Mouse (Mus musculus): Measurements from ENCODE around the gene Uba6. TPM values are rescaled to one million over a fixed set of nuclear protein-coding genes. Genes with fewer than 3 reads are reported as not detected.

Uba6 gene
- polyA plus RNA-seq, 1 experiment from 2014 or later, result 7.7 TPM

- ATAC-seq (replicated peaks; ENCODE audit: extremely low read depth, insufficient read depth, low FRiP score), result 0 out of 2 replicates have a peak, but pooled peaks have one; percentile 12
- WGBS, result under 1% methylated on average over 17 of the region's 17 CpGs
- Histone ChIP-seq H3K27me3 (ENCODE audit: control insufficient read depth, insufficient read depth, low read length) (no peaks in the 10 kb centered on the region), H3K4me3 (ENCODE audit: low read length) (peak overlapping the region; percentile 97), H3K36me3 (ENCODE audit: control insufficient read depth, insufficient read depth) (no peaks in the 10 kb centered on the region), H3K4me2 (ENCODE audit: low read depth, low read length) (peak overlapping the region; percentile 90), H3K4me1 (ENCODE audit: control insufficient read depth, insufficient read depth, low read length) (peaks cover 9% of the 10 kb centered on the region), H3K9me3 (replicated peaks; ENCODE audit: control insufficient read depth, low read length) (0 out of 2 replicates have a peak, but pooled peaks cover 3% of the 10 kb centered on the region), H3K9ac (ENCODE audit: low read length) (peak overlapping the region; percentile 69), H3K27ac (ENCODE audit: low read length) (peak overlapping the region; percentile 80)
Measured at GRCm38 (mm10) chr5:86066551-86066929, 106.1 kb downstream of the Uba6 start.

GRCm38 (mm10) chr5:86065876-86066550 is 106.6 kb downstream of the Uba6 start:
- Histone ChIP-seq H3K4me2 (ENCODE audit: low read depth, low read length) (peak overlapping the region; percentile 90), H3K9me3 (replicated peaks; ENCODE audit: control insufficient read depth, low read length) (0 out of 2 replicates have a peak, but pooled peaks cover 3% of the 10 kb centered on the region), H3K4me1 (ENCODE audit: control insufficient read depth, insufficient read depth, low read length) (peaks cover 9% of the 10 kb centered on the region), H3K4me3 (ENCODE audit: low read length) (peak overlapping the region; percentile 97), H3K27me3 (ENCODE audit: control insufficient read depth, insufficient read depth, low read length) (no peaks in the 10 kb centered on the region), H3K36me3 (ENCODE audit: control insufficient read depth, insufficient read depth) (no peaks in the 10 kb centered on the region), H3K27ac (ENCODE audit: low read length) (peak overlapping the region; percentile 80), H3K9ac (ENCODE audit: low read length) (peak overlapping the region; percentile 67)
- ATAC-seq (replicated peaks; ENCODE audit: extremely low read depth, insufficient read depth, low FRiP score), result peak; percentile 25
- under 1% methylated on average over 17 of the region's 17 CpGs for WGBS

- whole genome bisulfite sequencing, result under 1% methylated on average over 58 of the region's 60 CpGs
- no peaks in the 10 kb centered on the region for H3K36me3 ChIP-seq (ENCODE audit: control insufficient read depth, insufficient read depth)
- ATAC-seq (replicated peaks; ENCODE audit: extremely low read depth, insufficient read depth, low FRiP score), result peak; percentile 97
- 0 out of 2 replicates have a peak, but pooled peaks cover 3% of the 10 kb centered on the region for H3K9me3 ChIP-seq (replicated peaks; ENCODE audit: control insufficient read depth, low read length)
- peak within 1 kb of the TSS; percentile 95 for H3K27ac ChIP-seq (ENCODE audit: low read length)
- H3K4me1 ChIP-seq (ENCODE audit: control insufficient read depth, insufficient read depth, low read length), result peaks cover 9% of the 10 kb centered on the region
- no peaks in the 10 kb centered on the region for H3K27me3 ChIP-seq (ENCODE audit: control insufficient read depth, insufficient read depth, low read length)
- peak within 1 kb of the TSS; percentile 97 for H3K4me3 ChIP-seq (ENCODE audit: low read length)
- peak within 1 kb of the TSS; percentile 93 for H3K9ac ChIP-seq (ENCODE audit: low read length)
- peak within 1 kb of the TSS; percentile 90 for H3K4me2 ChIP-seq (ENCODE audit: low read depth, low read length)
Measured at GRCm38 (mm10) chr5:86065101-86065875, 107.3 kb downstream of the Uba6 start, which contains the start of gene Cenpc1. Gene Cenpc1, minus strand, starts transcription at chr5:86065583.

- peak overlapping the region; percentile 10 for H3K4me3 ChIP-seq (ENCODE audit: low read length)
- no peak overlapping the region for H3K27ac ChIP-seq (ENCODE audit: low read length)
- no peaks in the 10 kb centered on the region for H3K9me3 ChIP-seq (replicated peaks; ENCODE audit: control insufficient read depth, low read length)
- no peaks in the 10 kb centered on the region for H3K27me3 ChIP-seq (ENCODE audit: control insufficient read depth, insufficient read depth, low read length)
- H3K36me3 ChIP-seq (ENCODE audit: control insufficient read depth, insufficient read depth), result no peaks in the 10 kb centered on the region
- ATAC-seq (replicated peaks; ENCODE audit: extremely low read depth, insufficient read depth, low FRiP score), result no peak
- H3K4me2 ChIP-seq (ENCODE audit: low read depth, low read length), result peak overlapping the region; percentile 70
- 89% methylated on average over 1 of the region's 1 CpGs for WGBS
- peaks cover 9% of the 10 kb centered on the region for H3K4me1 ChIP-seq (ENCODE audit: control insufficient read depth, insufficient read depth, low read length)
- no peak overlapping the region for H3K9ac ChIP-seq (ENCODE audit: low read length)
Measured at GRCm38 (mm10) chr5:86063501-86063900, 109.1 kb downstream of the Uba6 start.

Other genes starting within 250 kb of the Uba6 start
- gene Cenpc1, start 107.2 kb downstream of the Uba6 start, polyA plus RNA-seq (2015; fragmentation: Nextera tagmentation; extraction: Ambion mirVana), result 21.8 and 22.0 TPM in 2 replicates
- 2.4 and 7.5 TPM in 2 replicates for gene Stap1, start 101.1 kb downstream of the Uba6 start, polyA plus RNA-seq (2015; fragmentation: Nextera tagmentation; extraction: Ambion mirVana)
- gene Gnrhr, start 25.1 kb upstream of the Uba6 start, polyA plus RNA-seq (2015; fragmentation: Nextera tagmentation; extraction: Ambion mirVana), result not detected in 2 replicates
- gene Tmprss11c, start 116.5 kb upstream of the Uba6 start, polyA plus RNA-seq (2015; fragmentation: Nextera tagmentation; extraction: Ambion mirVana), result not detected in 2 replicates
- gene Tmprss11d, start 200.6 kb upstream of the Uba6 start, polyA plus RNA-seq (2015; fragmentation: Nextera tagmentation; extraction: Ambion mirVana), result 0.09 and 0.18 TPM in 2 replicates

Data from heart, embryonic 16.5 days (tissue).